Mouse (Mus musculus) lung, postnatal 0 days (tissue): Measurements from ENCODE around the gene Ina. TPM values are rescaled to one million over a fixed set of nuclear protein-coding genes. Genes with fewer than 3 reads are reported as not detected.

Experiments
- ATAC-seq: fragments of 200-750 bp; cut with Nextera tagmentation; 2 replicates; pipeline ENCODE4 v1.8.0; 2017; ENCODE audit warnings: moderate library complexity
- DNase-seq: peaks from one replicate; pipeline ENCODE4 v3.0.0-alpha.2; 2016; ENCODE audit warnings: low spot score
- H3K27ac ChIP-seq: fragments of 300-500 bp; sonication (generic); 2 replicates; pipeline ENCODE4 v1.5.1; 2014; ENCODE audit warnings: antibody characterized with exemption, mild to moderate bottlenecking, low read length, mixed read lengths
- H3K27me3 ChIP-seq: fragments of 300-500 bp; sonication (generic); replicated peaks from 2 replicates; pipeline ENCODE4 v1.6.1; 2014; ENCODE audit warnings: low read length, mixed read lengths; ENCODE audit not compliant: insufficient read depth
- H3K36me3 ChIP-seq: fragments of 300-500 bp; sonication (generic); 2 replicates; pipeline ENCODE4 v1.6.1; 2014; ENCODE audit warnings: low read length, mixed read lengths; ENCODE audit not compliant: insufficient read depth
- H3K4me1 ChIP-seq: fragments of 300-500 bp; sonication (generic); 2 replicates; pipeline ENCODE4 v1.6.1; 2014; ENCODE audit warnings: antibody characterized with exemption, low read depth, low read length, mixed read lengths; ENCODE audit not compliant: insufficient read depth
- H3K4me2 ChIP-seq: fragments of 300-500 bp; sonication (generic); replicated peaks from 2 replicates; pipeline ENCODE4 v1.6.1; 2014; ENCODE audit warnings: low read depth, mild to moderate bottlenecking, low read length, moderate library complexity, mixed read lengths
- H3K4me3 ChIP-seq: fragments of 300-500 bp; sonication (generic); 2 replicates; pipeline ENCODE4 v1.5.1; 2014; ENCODE audit warnings: low read depth, low read length
- H3K9ac ChIP-seq: fragments of 300-500 bp; sonication (generic); replicated peaks from 2 replicates; pipeline ENCODE4 v1.6.1; 2014; ENCODE audit warnings: low read depth, mild to moderate bottlenecking
- H3K9me3 ChIP-seq: fragments of 300-500 bp; sonication (generic); 2 replicates; pipeline ENCODE4 v1.6.1; 2016; ENCODE audit warnings: low read length, mixed read lengths
- CTCF ChIP-seq: IDR thresholded peaks from 2 replicates; pipeline ENCODE4 v1.5.1; 2016; ENCODE audit warnings: antibody characterized with exemption, mild to moderate bottlenecking
- EP300 ChIP-seq: IDR thresholded peaks from 2 replicates; pipeline ENCODE4 v1.6.1; 2016; ENCODE audit warnings: antibody characterized with exemption, mild to moderate bottlenecking, control low read depth
- WGBS: fragments of 180-500 bp; shearing (Covaris S2); extraction: QIAGEN DNeasy Blood & Tissue Kit; methylation state at CpG from one replicate; pipeline ENCODE4 v1.1.7; 2014; 5-methylcytosine and 5-hydroxymethylcytosine counted together
- polyA plus RNA-seq: library from polyadenylated mRNA; unstranded; fragments of >200 nt; fragmentation: Nextera tagmentation; extraction: Ambion mirVana; gene quantifications from 2 replicates; pipeline ENCODE4 v1.2.1, GENCODE M21; 2015

The Ina gene
- polyA plus RNA-seq, 1 experiment from 2014 or later, result 0.04 TPM

- no peaks in the 10 kb centered on the region for H3K4me1 ChIP-seq
- no peak overlapping the region for H3K4me2 ChIP-seq
- ATAC-seq (no peak), DNase-seq (no peak)
- no peak overlapping the region for H3K9ac ChIP-seq
- no peak for TF ChIP-seq EP300
- TF ChIP-seq CTCF, result no peak
- H3K27me3 ChIP-seq, result no peaks in the 10 kb centered on the region
- WGBS, result 69% methylated on average over 13 of the region's 13 CpGs
- H3K36me3 ChIP-seq, result no peaks in the 10 kb centered on the region
- H3K9me3 ChIP-seq, result no peaks in the 10 kb centered on the region
- no peak overlapping the region for H3K27ac ChIP-seq
- H3K4me3 ChIP-seq, result no peak overlapping the region
These were observed 9.0 kb downstream of the Ina start for GRCm38 (mm10) chr19:47023546-47023945.

DNA sequence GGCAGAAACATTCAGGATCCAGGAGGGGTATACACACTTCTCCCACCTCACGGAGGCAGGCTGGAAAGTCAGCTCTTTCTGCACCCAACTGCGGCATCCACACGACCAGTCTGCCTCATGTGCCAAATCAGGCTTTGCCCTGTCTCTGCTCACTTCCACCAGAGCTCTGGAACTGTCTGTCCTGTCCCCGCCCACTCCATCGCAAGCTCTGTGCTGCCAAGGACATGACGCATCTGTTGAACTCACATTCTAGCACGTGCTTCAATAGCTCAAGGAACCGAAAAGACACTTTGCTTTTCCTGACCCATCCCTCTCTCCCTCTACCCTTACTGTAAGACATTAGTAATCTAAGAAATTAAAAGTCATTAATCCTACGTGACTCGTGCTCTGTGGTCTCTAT lies 10.5 kb downstream of the Ina start:
- Histone ChIP-seq H3K4me2 (no peak overlapping the region), H3K36me3 (no peaks in the 10 kb centered on the region), H3K9me3 (no peaks in the 10 kb centered on the region), H3K9ac (no peak overlapping the region), H3K27ac (no peak overlapping the region), H3K4me1 (no peaks in the 10 kb centered on the region), H3K27me3 (no peaks in the 10 kb centered on the region), H3K4me3 (no peak overlapping the region)
- DNase-seq, result peak; percentile 87
- TF ChIP-seq CTCF (no peak), EP300 (peak; percentile 71)
- 41% methylated on average over 10 of the region's 10 CpGs for WGBS
- ATAC-seq, result peak; percentile 86

DNA sequence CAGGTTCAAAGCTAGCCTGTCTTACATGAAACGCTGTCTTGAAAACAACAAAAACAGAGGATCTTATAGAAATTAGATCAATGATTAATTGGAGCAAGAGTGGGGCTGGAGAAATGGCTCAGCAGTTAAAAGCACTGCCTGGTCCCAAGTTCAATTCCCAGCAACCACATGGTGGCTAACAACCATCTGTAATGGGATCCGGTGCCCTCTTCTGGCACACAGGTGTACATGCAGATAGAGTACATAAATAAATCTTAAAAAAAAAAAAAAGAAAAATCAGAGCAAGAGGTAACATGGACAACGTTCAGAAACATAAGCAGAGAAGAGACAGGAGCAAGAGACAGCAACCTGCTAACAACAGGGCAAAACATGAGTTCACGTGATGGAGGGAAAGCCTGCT lies 12.0 kb downstream of the Ina start:
- TF ChIP-seq CTCF, result no peak
- no peak for TF ChIP-seq EP300
- no peaks in the 10 kb centered on the region for H3K4me1 ChIP-seq
- no peak overlapping the region for H3K27ac ChIP-seq
- ATAC-seq (no peak), DNase-seq (no peak)
- no peak overlapping the region for H3K9ac ChIP-seq
- no peak overlapping the region for H3K4me3 ChIP-seq
- no peaks in the 10 kb centered on the region for H3K27me3 ChIP-seq
- 83% methylated on average over 4 of the region's 4 CpGs for WGBS
- H3K9me3 ChIP-seq, result no peaks in the 10 kb centered on the region
- H3K36me3 ChIP-seq, result no peaks in the 10 kb centered on the region
- no peak overlapping the region for H3K4me2 ChIP-seq

DNA sequence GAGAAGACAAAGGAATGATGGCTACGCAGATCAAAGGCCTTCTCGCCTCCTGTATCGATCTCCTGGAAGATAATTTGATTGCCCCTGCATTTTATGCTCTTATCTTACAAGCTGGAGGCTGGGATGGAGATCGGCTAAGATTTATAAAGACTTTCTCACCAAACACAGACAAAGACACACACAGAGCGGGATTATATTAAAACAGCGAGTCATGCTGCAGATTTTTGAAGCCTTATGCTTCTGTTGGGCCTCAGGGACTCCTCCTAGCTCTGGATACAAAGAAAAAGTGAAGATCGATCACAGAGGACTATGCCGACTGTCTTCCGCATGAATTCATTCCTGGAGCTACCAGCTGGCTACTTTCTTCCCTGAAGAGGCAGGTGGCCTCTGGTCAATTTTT lies 15.3 kb downstream of the Ina start:
- Histone ChIP-seq H3K9me3 (no peaks in the 10 kb centered on the region), H3K36me3 (no peaks in the 10 kb centered on the region), H3K27ac (no peak overlapping the region), H3K4me2 (no peak overlapping the region), H3K4me3 (no peak overlapping the region), H3K9ac (no peak overlapping the region), H3K27me3 (no peaks in the 10 kb centered on the region), H3K4me1 (no peaks in the 10 kb centered on the region)
- DNase-seq, result no peak
- no peak for ATAC-seq
- 84% methylated on average over 9 of the region's 9 CpGs for WGBS
- TF ChIP-seq EP300, result no peak
- no peak for TF ChIP-seq CTCF

DNA sequence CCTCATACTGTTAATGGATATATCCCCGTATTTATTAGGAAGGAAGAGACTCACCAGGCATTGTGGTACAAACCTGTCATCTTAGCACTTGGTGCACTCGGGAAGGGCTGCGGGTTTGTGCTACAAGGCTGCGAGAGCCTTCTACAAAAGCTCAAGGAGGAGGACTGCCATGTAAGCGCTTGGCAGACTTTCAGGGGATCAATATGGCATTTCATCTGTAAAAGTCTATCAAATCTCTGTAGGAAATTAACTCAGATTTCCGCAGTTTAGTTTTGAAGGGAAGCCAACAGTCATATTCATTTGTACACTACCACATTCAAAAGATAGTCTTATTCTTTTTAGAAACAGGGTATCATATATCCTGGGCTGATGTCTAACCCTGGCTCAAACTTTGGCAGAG lies 17.3 kb downstream of the Ina start:
- H3K4me1 ChIP-seq, result no peaks in the 10 kb centered on the region
- H3K27ac ChIP-seq, result no peak overlapping the region
- no peak for DNase-seq
- H3K4me2 ChIP-seq, result no peak overlapping the region
- no peaks in the 10 kb centered on the region for H3K27me3 ChIP-seq
- H3K36me3 ChIP-seq, result no peaks in the 10 kb centered on the region
- no peak overlapping the region for H3K4me3 ChIP-seq
- no peak for ATAC-seq
- TF ChIP-seq EP300, result no peak
- no peak for TF ChIP-seq CTCF
- H3K9me3 ChIP-seq, result no peaks in the 10 kb centered on the region
- no peak overlapping the region for H3K9ac ChIP-seq
- 89% methylated on average over 6 of the region's 6 CpGs for WGBS

DNA sequence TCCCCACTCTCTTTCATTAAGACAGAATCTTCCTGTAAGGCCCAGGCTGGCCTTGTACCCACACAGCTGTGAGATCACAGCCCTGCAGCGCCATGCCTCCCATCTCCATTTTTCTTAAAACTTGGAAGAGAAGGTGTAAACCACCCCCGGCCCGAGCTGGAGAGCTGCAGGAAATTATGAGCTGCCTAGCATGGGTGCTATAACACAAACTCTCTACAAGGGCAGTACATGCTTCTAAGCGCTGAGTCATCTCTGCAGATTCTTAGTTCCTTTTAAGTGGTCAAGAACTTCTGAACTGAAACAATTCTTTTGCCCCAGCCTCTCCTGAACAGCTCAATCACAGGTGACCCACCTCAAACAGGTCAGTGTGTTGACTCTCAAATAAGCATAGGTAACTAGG lies 20.4 kb downstream of the Ina start:
- Histone ChIP-seq H3K4me3 (no peak overlapping the region), H3K4me2 (no peak overlapping the region), H3K9ac (no peak overlapping the region), H3K4me1 (no peaks in the 10 kb centered on the region), H3K9me3 (no peaks in the 10 kb centered on the region), H3K36me3 (no peaks in the 10 kb centered on the region), H3K27me3 (no peaks in the 10 kb centered on the region), H3K27ac (no peak overlapping the region)
- TF ChIP-seq EP300 (no peak), CTCF (no peak)
- DNase-seq (no peak), ATAC-seq (no peak)
- 76% methylated on average over 4 of the region's 4 CpGs for WGBS

DNA sequence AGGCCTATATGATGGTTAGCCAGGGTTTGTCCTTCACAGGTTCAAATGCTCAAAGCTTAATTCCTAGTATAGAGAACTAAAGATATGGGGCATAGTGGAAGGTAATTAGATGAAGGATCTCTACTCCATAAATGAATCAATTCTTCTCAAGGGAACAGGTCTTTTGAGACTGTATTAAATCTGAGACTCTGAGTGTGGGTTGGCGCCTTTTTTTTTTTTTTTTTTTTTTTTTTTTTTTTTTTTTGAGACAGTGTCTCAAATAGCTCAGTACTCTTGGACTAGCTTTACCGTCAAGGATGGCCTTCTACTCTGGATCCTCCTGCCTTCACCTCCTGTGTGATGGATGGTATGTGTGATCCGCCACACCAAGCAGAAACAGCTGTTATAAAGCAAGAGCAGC lies 22.1 kb downstream of the Ina start:
- TF ChIP-seq EP300 (no peak), CTCF (no peak)
- Histone ChIP-seq H3K4me3 (no peak overlapping the region), H3K27ac (no peak overlapping the region), H3K4me1 (no peaks in the 10 kb centered on the region), H3K9me3 (no peaks in the 10 kb centered on the region), H3K36me3 (no peaks in the 10 kb centered on the region), H3K27me3 (no peaks in the 10 kb centered on the region), H3K4me2 (no peak overlapping the region), H3K9ac (no peak overlapping the region)
- DNase-seq, result no peak
- 73% methylated on average over 3 of the region's 3 CpGs for WGBS
- no peak for ATAC-seq
